Mouse (Mus musculus): Measurements from ENCODE around the gene Tor1b.
"Not testable (repeated sequence)": the region's sequence is repeated elsewhere in the genome, so short reads cannot be mapped to it uniquely, and the experiment has no call there.

- not testable (repeated sequence) for TF ChIP-seq CTCF, EP300 (IDR thresholded peaks at IDR 0.05; ENCODE audit: low read depth)
Measured at GRCm38 (mm10) chr2:30942116-30942515, 10.6 kb upstream of the Tor1b start.

Measured in heart, postnatal 0 days (tissue).